Mouse (Mus musculus) bone marrow macrophage, adult 2 months (primary cell): Measurements from ENCODE around the gene Nme4. TPM values are rescaled to one million over a fixed set of nuclear protein-coding genes. Genes with fewer than 3 reads are reported as not detected.

Experiments
- H3K27ac ChIP-seq: 2 replicates; pipeline ENCODE4 v1.5.1; 2012; ENCODE audit warnings: low read depth, low read length; ENCODE audit not compliant: insufficient read depth
- H3K4me1 ChIP-seq: 2 replicates; pipeline ENCODE4 v1.6.1; 2012; ENCODE audit warnings: low read length; ENCODE audit not compliant: control insufficient read depth, insufficient read depth
- H3K4me3 ChIP-seq: 2 replicates; pipeline ENCODE4 v1.5.1; 2012; ENCODE audit warnings: mild to moderate bottlenecking, low read length, moderate library complexity; ENCODE audit not compliant: insufficient read depth
- CTCF ChIP-seq: IDR thresholded peaks from 2 replicates; pipeline ENCODE4 v1.5.1; 2012; ENCODE audit warnings: low read depth, mild to moderate bottlenecking, low read length, moderate library complexity
- POLR2A ChIP-seq: IDR thresholded peaks from 2 replicates; pipeline ENCODE4 v1.6.1; 2012; ENCODE audit warnings: mild to moderate bottlenecking, low read depth, low read length, borderline replicate concordance
- polyA plus RNA-seq: library from polyadenylated mRNA; stranded (reverse); fragments of >200 nt; gene quantifications from 2 replicates; pipeline ENCODE4 v1.2.4, GENCODE M21; 2012; ENCODE audit not compliant: missing spikeins, insufficient read depth, insufficient read length

Nme4 gene
- polyA plus RNA-seq, 1 experiment, result 25.6 TPM

DNA sequence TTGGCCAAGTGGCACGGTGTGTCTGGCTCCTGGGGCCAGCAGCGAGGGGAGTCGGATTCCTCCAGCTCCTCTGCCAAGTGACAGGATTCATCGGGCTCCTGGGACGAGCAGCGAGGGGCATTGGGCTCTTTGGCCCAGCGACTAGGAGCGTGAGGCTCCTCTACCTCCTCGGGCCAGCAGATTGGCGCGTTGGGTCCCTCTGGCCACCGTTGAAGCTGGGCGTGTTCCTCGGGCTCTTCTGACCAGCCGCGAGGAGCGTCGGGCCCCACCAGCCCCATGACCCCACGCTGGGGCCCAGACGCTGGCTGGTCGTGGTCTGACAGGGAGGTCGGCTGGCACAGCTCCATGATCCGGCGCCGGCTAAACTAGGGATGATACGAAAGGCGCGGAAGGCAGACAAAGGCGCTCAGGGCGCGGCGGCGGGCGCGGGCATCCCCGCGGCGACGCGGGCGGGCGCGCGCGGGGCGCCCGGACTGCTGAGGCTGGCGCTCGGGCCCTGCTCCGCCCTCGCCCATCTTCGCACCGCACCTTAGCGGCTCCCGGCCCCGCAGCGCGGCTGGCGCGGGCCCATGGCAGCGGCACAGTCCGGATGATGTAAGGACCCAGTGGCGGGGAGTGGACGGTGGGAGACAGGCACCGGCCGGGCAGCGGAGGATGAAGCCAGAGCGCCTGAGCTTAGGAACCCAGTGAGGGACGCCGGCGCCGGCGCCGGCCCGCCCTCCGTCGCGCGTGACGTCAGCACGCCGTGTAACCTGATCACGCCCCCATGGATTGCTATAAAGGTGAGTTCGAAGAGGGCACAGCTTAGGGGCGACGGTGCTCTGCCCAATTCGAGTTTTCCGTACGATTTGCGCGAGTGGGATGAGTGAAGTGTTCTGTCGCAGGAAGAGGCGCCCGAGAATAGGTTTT, 26.3 kb downstream of the Nme4 start, which contains the start of gene Rab11fip3:
Gene Rab11fip3, minus strand, starts transcription at position 725 of the 909 bp plus-strand sequence.
- TF ChIP-seq POLR2A, result no peak
- TF ChIP-seq CTCF, result no peak
- Histone ChIP-seq H3K4me3 (peak within 1 kb of the TSS; percentile 87), H3K27ac (no peak within 1 kb of the TSS), H3K4me1 (peaks cover 17% of the 10 kb centered on the region)

DNA sequence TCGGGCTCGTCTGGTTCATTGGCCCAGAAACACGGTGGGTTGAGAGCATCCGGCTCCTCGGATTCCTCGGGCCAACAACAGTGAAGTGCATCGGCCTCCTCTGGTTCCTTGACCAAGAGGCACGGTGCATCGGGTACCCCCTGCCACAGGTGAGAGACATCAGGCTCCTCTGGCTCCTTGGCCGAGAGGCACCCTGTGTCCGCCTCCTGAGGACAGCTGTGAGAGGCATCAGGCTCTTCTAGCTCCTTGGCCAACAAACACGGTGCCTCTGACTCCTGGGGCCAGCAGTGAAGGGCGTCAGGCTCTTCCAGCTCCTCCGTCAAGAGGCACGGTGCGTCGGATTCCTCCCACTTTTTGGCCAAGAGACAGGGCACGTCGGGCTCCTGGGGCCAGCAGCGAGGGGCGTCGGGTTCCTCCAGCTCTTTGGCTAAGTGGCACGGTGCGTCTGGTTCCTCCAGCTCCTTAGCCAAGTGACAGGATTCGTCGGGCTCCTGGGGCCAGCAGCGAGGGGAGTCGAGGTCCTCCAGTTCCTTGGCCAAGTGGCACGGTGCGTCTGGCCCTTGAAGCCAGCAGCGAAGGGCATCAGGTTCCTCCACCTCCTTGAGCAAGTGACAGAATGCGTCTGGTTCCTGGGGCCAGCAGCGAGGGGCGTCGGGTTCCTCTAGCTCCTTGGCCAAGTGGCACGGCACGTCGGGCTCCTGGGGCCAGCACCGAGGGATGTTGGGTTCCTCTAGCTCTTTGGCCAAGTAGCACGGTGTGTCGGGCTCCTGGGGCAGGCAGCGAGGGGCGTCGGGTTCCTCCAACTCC, 27.2 kb downstream of the Nme4 start:
- H3K4me3 ChIP-seq, result peak overlapping the region; percentile 87
- no peak overlapping the region for H3K27ac ChIP-seq
- no peak for TF ChIP-seq CTCF
- no peak for TF ChIP-seq POLR2A
- H3K4me1 ChIP-seq, result peaks cover 17% of the 10 kb centered on the region

DNA sequence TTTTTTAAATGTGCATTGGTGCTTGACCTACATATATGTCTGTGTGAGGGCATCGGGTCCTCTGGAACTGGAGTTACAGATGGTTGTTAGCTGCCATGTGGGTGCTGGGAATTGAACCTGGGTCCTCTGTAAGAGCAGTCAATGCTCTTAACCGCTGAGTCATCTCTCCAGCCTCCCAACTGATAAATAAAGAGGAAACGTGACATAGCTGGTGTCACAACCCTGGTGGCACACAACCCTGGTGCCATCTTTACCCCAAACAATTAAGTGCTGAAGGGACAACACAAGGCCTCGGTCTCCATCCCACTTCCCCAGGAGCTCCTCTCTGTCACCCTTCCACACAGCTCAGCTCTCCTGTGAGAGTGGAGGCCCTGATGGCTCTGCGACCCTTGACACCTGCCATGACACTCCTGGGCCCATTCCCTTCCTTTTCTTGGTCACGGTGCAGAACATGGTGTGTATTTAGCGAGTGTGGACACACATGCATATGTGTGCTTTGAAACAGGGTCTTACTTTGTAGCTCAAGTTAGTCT, 28.8 kb downstream of the Nme4 start:
- H3K27ac ChIP-seq, result no peak overlapping the region
- peaks cover 17% of the 10 kb centered on the region for H3K4me1 ChIP-seq
- no peak for TF ChIP-seq CTCF
- no peak for TF ChIP-seq POLR2A
- H3K4me3 ChIP-seq, result no peak overlapping the region

DNA sequence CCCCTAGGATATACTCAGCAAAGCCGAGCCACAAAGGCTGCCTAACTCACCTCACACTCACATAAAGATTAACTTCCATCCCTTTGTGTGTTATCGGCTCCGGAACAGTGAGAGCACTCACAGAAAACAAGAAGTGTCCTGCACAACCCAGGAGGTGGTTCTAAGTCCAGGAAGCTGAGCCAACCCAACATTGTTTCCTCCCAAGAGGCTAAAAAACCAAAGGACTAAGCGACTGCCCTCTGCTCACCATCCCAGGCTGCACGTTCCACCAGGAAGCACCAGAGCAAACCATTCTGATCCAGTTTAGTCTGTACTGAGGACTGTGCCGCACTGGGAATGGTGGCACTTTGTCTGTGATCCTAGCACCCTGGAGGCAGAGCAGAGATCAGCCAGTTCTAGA, 30.5 kb downstream of the Nme4 start:
- TF ChIP-seq POLR2A, result no peak
- TF ChIP-seq CTCF, result no peak
- Histone ChIP-seq H3K4me1 (peaks cover 15% of the 10 kb centered on the region), H3K27ac (no peak overlapping the region), H3K4me3 (no peak overlapping the region)

DNA sequence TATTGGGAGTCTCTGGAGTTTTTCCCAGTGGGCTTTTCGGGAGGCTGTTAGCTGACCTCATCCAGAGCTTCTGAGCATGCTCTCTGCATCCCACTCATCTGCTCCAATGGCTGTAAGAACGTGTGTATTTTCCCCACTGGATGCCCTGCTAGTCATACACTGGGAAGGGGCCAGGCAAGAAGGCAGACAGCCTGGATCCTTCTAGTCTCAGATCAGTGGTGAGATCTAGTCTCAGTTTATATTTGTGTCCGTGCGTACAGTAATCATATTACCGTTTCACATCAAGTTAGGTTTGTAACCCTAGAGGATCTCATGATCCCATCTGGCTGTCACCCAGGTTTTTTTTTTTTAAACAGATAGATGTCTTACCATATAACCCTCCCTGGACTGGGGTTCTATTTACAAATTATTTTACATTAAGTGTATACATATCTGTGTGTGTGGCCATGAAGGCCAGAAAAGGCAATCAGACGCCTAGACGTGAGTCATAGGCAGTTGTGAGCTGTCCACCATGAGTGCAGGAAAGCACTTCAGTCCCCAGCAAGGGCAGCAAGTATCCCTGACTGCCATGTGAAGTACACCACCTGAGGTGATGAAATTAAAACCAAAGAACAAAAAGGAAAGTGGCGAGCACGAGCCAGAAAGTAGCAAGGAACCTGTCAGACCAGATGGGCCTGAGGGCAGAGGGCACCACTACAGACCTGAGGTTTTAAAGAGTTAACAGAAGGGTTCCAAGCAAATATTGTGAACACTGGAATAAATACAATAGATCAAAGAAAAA, 37.4 kb downstream of the Nme4 start:
- Histone ChIP-seq H3K4me1 (no peaks in the 10 kb centered on the region), H3K4me3 (no peak overlapping the region), H3K27ac (no peak overlapping the region)
- TF ChIP-seq CTCF (no peak), POLR2A (no peak)

DNA sequence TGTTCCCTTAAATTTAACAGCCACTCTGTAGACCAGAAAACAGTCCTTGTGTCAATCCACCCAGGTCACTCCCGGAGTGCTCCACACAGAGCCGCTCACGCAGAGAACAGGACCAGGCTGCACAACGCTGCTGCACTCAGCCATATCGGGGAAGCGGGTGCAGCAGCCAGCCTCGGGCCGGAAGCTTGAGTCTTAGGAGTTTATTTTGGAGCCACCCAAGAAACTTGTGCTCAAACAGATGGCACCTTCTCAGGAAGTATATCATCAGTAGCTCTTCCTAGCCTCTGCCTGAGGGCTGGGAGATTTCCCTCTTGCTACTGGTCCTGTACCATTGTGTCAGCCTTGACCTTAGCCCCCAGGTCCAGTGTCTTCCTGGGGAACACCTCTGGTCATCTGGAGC, 38.1 kb downstream of the Nme4 start:
- Histone ChIP-seq H3K4me1 (no peaks in the 10 kb centered on the region), H3K27ac (no peak overlapping the region), H3K4me3 (no peak overlapping the region)
- TF ChIP-seq POLR2A (no peak), CTCF (no peak)

DNA sequence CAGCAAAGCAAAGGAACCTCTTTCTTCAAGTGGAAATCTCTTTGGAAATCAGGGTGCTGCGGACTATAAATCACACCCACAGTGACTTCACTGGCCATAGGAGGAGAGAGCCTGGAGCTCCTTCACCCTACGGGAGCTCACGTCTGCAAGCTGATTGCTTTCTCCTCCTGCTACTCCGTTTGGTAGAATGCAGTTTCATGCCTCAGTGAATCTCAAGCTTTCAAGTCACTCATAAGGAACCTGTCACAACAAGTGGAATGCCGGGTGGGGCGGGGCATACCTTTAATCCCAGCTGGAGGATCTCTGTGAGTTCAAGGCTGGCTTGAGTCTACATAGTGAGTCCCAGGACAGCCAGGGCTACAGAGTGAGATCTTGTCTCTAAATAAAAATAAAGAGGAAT, 40.2 kb downstream of the Nme4 start:
- Histone ChIP-seq H3K4me3 (no peak overlapping the region), H3K27ac (no peak overlapping the region), H3K4me1 (no peaks in the 10 kb centered on the region)
- TF ChIP-seq CTCF (no peak), POLR2A (no peak)

DNA sequence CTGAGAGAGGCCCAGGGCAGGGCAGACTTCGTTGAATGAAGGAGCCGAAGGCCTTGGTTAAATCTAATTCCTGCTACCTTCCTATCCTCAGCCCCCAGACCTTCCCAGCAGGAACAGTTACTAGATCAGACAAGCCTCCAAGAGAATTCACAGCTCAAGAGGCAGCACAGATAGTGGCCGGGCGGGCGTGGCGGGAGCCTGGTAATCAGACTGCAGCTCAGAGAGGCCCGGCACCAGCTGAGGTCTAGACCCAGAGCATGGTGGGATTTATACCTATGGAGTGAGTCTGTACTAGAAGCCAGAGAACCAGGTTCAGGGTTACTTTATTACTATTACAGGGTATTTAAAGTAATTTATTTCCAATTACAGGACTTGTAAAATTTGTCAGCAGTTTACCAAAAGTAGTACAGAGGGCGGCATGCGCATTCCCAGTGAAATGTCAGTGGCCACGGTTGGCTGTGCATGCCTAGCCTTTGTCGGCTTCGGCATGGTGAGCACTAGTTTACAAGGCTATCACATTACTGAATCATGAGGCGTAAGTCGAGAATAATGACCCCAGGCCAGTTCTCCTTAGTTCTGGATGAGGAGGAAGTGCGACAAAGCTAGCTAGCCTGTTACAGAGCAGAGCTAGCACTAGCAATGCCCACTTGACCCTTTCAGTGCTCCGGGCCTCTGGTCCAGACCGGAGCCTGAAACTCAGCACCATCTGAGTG, 41.1 kb downstream of the Nme4 start:
- TF ChIP-seq CTCF (no peak), POLR2A (no peak)
- no peak overlapping the region for H3K4me3 ChIP-seq
- H3K27ac ChIP-seq, result no peak overlapping the region
- H3K4me1 ChIP-seq, result no peaks in the 10 kb centered on the region

DNA sequence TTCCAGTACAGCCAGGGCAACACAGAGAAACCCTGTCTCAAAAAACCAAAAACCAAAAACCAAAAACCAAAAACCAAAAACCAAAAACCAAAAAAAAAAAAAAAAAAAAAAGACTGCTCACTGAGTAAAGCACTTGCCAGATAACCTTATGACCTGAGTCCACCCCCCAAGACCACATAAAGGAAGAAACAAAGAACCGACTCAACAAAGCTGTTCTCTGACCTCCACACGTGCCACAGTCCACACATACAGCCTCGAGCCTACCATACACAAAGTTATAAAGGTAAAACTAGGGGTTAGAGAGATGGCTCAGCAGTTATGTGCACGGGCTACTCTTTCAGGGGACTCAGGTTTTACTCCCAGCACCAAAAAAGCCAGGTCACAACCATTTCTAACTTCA, 42.7 kb downstream of the Nme4 start:
- no peak for TF ChIP-seq POLR2A
- TF ChIP-seq CTCF, result no peak
- Histone ChIP-seq H3K27ac (no peak overlapping the region), H3K4me3 (no peak overlapping the region), H3K4me1 (no peaks in the 10 kb centered on the region)
